Mouse (Mus musculus) cerebellum, adult 2 months (tissue): Measurements from ENCODE around the gene Eif6.

Experiments
- CTCF ChIP-seq: fragments of 200-500 bp; IDR thresholded peaks from 2 replicates; pipeline ENCODE4 v1.5.1; 2011; ENCODE audit warnings: low read depth, mild to moderate bottlenecking, control low read depth, low read length, moderate library complexity, borderline replicate concordance; ENCODE audit not compliant: insufficient read depth
- POLR2A ChIP-seq: fragments of 200-500 bp; IDR thresholded peaks from 2 replicates; pipeline ENCODE4 v1.6.1; 2011; ENCODE audit warnings: low read length, control low read depth, borderline replicate concordance; ENCODE audit not compliant: insufficient read depth

- TF ChIP-seq POLR2A (no peak), CTCF (no peak)
Measured at GRCm38 (mm10) chr2:155779506-155779905, 47.2 kb downstream of the Eif6 start.
